Mouse (Mus musculus): Measurements from ENCODE around the gene Otulin.

The Otulin gene

GRCm38 (mm10) chr15:27579853-27580252 lies 50.6 kb downstream of the Otulin start:
- DNase-seq (ENCODE audit: low spot score): no peak

GRCm38 (mm10) chr15:27578918-27579317 lies 51.6 kb downstream of the Otulin start:
- DNase-seq (ENCODE audit: low spot score): no peak

- no peak for DNase-seq (ENCODE audit: low spot score)
These were observed 52.3 kb downstream of the Otulin start for GRCm38 (mm10) chr15:27577915-27578780.

DNA sequence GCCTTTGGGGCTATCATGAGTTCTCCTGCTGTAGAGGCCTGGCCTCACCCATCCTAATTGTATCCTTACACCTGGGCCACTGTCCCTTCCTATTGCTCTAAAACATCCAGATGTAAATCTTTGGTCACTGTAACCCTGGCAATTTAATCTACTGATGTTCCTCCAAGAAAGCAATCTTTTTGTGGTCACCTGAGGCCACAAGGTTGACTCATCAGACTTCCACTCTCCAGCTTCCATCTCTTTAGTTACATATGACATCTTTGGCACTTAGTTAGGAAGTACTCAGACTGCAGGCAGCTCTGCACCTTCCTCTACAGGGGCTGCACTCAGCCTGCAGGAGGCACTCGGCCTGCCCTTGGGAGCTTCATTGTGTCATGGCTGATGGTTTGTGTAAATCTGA lies 53.6 kb downstream of the Otulin start:
- DNase-seq (ENCODE audit: low spot score): no peak

DNA sequence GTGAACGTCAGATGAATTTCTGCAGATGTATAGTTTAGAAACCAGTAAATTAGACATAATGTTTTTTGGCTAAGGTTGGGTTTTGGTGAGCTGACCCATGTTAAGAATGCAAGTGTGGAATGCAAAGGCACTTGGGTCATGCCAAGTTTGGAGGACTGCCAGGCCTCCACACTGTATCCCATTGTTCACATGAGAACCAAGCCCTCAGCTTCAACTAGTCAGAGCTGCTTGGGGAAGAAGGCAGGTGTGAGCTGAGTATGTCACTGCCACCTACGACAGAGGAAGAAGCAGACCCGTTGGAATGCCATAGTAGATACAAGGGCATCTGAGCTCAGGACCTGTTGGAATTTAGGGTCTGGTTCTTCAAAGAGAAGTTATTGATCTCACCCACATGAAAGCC lies 54.6 kb downstream of the Otulin start:
- no peak for DNase-seq (ENCODE audit: low spot score)

- no peak for DNase-seq (ENCODE audit: low spot score)
These were observed 55.3 kb downstream of the Otulin start for GRCm38 (mm10) chr15:27574992-27575781.

DNA sequence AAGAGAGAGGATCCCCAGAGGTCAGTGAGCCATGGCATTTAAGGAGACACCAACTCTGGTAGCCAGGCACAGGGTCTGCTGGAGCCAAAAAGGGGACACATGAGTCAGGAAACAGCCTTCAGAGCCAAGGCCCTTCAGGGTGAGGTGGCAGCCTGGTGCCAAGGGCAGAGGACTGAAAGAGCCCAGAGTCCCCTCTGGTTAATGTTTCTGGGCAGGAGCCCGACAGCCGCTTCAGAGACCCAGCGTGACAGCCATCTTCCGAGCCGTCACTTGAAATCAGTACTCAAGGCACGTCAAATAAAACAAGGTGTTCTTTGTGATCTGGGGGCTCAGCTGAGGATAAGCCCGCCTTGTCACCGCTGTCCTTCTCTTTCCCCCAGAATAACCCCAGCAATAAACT lies 59.3 kb downstream of the Otulin start:
- DNase-seq (ENCODE audit: low spot score): no peak

DNA sequence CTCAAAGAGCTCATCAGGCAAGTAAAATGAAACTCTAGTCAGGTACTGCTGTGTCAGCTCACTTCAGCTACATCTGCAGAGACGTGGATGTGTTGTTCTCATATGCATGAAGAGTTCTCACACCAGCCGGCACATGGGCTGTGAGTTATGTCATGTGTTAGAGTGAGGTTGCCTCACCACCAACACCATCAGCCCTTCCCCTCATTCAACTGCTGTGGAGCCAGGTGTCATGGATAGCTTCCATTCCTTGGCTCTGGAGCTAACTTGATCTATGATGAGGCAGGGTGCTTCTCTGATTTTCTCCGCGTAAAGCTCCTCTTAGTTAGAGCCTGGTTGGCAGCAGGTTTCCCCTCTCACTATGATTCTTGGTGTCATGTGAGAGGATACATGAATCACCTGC lies 60.1 kb downstream of the Otulin start:
- DNase-seq (ENCODE audit: low spot score): no peak

GRCm38 (mm10) chr15:27569924-27570323 lies 60.6 kb downstream of the Otulin start:
- DNase-seq (ENCODE audit: low spot score): no peak

GRCm38 (mm10) chr15:27568371-27568770 lies 62.1 kb downstream of the Otulin start:
- no peak for DNase-seq (ENCODE audit: low spot score)

DNA sequence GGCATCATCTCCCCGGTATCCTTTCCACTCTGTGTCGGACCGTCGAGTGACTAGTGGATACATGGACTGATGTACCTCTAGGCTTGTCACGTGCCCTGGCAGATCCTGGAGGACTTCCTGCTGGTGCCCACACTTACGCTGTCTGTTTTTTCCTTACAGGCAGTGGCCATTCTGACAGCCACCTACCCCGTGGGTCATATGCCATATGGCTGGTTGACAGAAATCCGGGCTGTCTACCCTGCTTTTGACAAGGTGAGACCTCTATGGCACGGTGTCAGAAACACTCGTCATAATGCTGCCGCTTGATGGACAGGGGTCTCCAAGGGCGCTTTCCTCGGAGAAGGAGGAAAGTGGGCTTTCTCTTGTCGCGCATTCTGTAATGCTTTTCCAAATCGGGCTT lies 63.1 kb downstream of the Otulin start:
- DNase-seq (ENCODE audit: low spot score): no peak

DNA sequence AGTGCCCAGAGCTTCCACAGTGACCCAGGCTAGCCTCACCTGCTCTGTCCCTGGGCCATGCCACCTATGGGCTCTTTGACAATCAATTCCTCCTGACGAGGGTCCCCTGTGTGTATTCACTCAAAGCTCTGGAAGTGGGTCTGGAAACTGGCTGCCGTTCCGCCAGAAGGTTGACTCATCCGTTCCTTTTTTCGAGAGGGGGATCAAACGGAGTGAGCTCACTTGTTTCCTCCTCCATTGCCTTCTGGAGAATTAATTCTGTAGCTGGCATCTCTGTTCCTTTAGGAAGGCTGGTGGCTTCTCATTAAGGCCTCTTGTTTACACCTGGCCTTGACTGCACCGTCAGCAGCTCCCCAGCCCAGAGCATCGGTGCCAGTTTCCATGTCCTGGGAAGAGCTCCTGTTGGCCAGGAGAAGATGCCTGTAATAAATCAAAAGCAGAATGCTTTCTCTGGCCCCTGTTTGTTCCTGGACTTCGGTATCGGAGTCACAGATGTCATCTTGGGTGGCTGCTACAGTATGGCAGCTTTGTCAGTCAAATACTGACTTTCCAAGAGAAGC lies 64.8 kb downstream of the Otulin start:
- no peak for DNase-seq (ENCODE audit: low spot score)

- no peak for DNase-seq (ENCODE audit: low spot score)
These were observed 66.1 kb downstream of the Otulin start for GRCm38 (mm10) chr15:27564106-27565100.

GRCm38 (mm10) chr15:27560315-27560714 lies 70.2 kb downstream of the Otulin start:
- DNase-seq (ENCODE audit: low spot score): no peak

DNA sequence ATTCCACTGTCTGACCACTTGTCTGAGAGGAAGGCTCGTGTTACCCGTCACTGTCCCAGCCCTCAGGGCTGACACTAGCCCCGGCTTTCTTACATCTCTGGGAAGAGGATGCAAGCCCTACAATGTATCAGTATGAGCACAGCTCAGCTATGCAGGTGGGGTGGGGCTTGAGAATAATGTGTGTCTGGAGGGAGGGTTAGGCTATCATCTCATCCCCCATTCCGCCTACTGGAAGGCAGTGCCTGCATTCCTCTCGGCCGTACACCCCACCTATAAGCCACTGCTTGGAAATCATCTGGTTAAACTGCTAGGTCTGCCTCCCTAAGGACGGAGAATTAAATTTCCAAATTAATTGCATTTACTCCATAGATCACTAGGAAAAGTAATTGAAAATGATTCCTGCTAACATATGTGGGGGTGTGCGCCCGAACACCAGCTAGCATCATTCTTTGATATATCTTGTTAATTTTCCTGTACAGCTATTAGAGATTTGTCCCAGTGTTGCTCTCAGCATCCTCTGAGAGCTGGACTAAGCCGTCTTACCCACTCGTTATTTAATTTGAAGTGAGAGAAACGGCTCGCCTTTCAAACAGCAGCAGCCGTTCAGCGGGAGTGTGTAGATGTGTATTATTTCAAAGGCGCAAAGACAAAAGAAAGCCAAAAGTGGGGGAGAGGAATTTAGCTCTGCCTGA lies 71.9 kb downstream of the Otulin start:
- DNase-seq (ENCODE audit: low spot score): no peak

- DNase-seq (ENCODE audit: low spot score): no peak
These were observed 76.9 kb downstream of the Otulin start for GRCm38 (mm10) chr15:27553554-27553953.

- no peak for DNase-seq (ENCODE audit: low spot score)
These were observed 78.3 kb downstream of the Otulin start for GRCm38 (mm10) chr15:27552129-27552700.

- DNase-seq (ENCODE audit: low spot score): no peak
These were observed 79.1 kb downstream of the Otulin start for GRCm38 (mm10) chr15:27551117-27552114.

- DNase-seq (ENCODE audit: low spot score): no peak
These were observed 80.0 kb downstream of the Otulin start for GRCm38 (mm10) chr15:27550358-27550992.

Data from ovary, postnatal 10 days (tissue).